Mouse (Mus musculus): ENCODE data around the gene Ccdc73.

The Ccdc73 gene

DNA sequence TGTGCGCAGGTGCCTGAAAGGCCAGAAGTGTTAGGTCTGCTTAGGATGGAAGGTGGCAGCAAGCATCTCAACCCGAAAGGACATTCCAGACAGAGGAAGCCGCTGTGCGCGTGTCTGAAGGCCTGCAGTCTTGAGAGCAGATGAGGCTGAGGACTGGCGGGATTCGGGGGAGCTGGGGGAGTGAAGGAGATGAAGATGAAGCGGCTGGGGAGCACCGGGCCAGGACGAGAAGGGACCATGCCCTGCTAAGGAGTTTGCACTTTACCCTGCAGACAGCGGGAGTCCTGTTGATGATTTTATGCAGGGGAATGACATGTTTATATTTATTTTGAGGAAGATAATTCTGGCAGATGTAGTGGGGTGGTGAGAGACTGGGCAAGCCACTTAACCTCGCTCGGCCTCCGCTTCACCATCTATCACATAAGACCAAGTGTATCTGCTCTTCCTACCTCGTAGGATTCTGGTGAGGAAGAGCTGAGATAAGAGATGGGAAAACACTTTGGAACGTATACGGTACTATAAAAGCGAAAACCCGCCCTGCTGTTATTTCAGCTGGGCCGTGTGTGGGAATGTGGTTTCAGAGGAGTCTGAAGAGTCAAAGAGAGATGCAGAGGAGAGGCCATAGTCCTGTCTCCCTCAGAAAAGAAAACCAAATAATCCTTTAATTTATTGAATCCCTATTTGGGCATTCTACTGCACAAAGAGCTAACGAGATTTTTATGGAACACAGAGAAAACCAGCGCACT, 159.5 kb downstream of the Ccdc73 start:
- no peak for DNase-seq (ENCODE audit: low read depth, low spot score)

DNA sequence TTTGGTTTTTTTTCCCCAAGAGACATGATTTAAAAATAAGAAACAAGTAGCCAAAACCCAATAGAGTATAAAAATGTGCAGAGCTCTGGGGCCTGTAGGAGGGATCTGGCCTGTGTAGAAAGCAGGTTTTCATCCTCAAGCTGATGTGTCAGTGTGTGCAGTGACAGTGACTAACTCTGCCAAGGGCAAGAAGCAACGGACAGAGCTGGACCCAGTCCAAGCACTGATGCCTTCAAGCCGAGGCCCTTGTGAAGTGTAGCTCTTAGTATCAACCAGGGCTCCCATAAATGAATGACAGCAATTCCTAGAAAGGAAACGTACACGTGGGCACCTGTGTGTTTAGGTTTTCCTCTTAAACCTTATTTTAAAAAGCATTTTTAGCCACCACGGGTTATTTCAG, 161.2 kb downstream of the Ccdc73 start:
- no peak for DNase-seq (ENCODE audit: low read depth, low spot score)

DNA sequence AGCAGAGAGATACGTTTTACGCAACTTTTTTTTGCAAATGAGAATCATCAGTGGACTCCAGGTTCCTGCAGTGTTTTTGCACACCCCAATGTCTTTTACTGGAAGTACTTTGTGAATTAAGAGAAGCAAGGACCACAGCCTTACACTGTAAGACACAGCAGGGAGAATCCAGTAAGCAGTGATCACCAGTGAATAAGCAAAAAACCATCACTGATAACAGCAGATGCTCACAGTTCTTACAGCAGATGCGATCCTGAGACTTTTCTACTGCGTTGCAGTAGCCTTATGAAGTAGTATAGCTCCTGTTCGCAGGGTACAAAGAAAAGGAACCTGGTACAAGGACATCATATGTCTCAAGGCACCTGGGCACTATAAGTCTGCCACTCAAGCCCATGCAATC, 162.9 kb downstream of the Ccdc73 start:
- DNase-seq (ENCODE audit: low read depth, low spot score): no peak

DNA sequence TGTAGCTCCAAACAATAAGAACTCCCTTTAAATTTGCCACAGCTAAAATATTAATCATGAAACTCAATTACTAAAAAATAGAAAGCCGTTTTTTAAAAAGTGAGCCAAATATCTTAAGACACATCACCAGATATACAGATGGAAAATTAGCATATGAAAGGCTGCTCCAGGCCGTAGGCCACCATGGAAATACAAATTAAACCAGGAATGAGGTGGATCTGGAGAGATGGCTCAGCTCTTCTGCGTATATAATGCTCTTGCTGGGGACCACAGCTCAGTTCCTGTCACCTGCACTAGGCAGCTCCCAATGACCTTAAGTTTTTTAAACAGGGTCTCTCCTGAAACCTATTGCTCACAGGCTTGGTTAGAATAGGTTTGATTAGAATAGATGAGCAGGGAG, 166.5 kb downstream of the Ccdc73 start:
- no peak for DNase-seq (ENCODE audit: low read depth, low spot score)

DNA sequence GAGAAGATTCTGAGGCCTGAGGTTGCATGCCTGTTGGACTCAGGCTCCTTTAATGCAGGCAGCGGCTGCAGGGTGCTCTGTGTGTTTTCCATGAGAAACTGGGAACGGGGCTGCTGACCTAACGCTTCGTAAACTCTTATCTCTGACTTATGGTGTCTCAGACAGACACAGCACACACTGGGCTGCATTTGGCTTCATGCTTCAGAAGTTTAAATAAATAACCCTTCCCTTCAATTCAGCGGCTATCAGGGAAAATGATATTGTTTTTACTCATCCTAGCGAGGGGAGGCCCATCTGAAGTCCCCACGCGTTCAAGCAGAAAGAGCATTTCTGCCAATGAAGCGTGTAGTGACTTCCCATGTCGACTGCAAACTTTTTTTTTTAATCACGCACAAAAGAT, 168.4 kb downstream of the Ccdc73 start:
- DNase-seq (ENCODE audit: low read depth, low spot score): no peak

DNA sequence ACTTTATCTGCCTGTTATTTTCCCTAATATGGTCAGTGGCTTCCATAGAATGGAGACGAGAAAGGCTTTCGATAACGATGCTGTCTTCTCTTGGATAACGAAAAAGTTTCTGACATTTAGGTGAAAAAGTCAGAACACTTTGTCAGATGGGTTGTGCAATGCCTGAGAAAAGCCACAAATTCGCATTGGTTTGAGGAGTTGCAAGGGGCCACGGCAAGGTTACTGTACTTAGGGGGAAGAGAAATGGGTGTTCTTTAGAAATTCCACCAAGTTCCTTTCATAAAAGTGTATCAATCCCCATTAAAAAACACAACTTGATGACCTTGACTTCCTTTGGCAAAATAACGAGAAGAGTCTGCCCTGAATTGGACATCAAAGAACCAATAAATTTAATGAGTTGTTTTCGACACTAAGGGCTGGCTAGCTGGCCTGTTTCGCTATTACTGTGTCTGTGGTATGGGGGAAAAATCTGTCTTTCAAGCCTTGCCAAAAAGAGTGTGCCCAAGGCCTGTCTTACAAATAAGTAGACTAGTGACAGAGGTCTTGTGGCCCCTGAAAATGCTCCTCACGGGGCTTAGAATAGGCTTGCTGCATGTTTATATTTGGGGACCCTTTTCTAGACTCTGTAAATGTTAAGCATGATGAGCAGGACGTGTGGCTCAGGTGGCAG, 168.9 kb downstream of the Ccdc73 start:
- no peak for DNase-seq (ENCODE audit: low read depth, low spot score)

DNA sequence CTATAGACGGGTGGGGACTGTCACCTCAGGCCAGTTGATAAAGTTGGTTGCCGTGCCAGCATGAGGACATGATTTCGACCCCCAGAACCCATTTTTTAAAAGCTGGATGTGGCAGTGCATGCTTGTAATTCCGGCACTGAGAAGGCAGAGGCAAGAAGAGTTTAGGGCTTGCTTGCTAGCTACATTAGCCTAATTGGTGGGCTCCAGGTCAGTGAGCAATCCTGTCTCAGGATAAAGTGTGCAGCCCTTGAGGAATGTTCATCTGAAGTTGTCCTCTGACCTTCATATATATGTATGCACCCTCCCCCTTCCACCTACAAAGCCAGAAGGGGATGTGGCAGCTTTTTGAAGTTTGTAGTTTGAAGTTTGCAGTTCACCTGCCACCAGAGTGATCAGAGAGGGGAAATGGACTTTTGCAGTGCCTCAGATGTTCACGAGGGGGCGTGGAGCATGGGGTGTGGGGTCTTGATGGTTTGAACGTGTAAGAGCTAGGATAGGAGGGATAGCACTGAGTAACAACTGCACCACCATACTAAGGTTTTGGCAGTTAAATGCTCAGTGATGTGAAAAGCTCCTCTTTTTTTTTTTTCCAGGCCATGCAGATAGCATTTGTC, 170.5 kb downstream of the Ccdc73 start:
- DNase-seq (ENCODE audit: low read depth, low spot score): peak; percentile 40

DNA sequence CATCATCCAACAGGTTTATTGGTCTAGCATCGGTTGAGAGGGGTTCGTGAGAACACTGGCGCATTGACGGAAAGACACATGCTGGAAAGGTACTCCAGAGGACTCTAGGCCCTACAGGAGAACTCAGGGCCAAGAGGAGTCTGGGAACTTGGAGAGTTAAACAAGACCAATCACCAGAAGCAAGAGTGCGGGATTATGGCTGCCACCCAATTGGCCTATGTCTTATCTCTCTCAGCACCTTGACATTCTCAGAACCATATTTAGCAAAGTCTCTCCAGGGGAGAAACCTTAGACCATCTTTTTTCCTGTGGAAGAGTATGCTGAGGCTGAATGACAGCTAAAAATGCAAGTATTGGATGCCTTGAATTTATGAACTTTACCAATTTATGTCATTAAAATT, 171.3 kb downstream of the Ccdc73 start:
- DNase-seq (ENCODE audit: low read depth, low spot score): no peak

DNA sequence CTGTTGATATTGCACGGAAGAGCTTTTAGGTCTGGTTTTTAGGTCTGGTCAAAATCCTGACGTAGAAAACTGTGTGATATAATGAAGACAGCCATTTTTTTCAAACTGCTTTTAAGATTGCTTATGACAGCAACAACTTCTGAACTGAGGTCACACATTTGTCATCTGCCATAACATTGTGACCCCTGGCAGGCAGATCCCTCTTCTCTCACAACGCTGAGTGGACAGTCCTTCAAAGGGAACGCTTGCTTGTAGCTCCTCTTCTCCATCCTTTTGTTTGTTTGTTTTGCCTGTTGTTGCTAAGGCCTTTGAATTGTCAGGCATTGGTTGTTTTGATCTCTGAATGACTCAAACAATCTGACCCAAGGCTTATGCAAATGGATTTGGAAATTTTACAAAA, 173.3 kb downstream of the Ccdc73 start:
- no peak for DNase-seq (ENCODE audit: low read depth, low spot score)

DNA sequence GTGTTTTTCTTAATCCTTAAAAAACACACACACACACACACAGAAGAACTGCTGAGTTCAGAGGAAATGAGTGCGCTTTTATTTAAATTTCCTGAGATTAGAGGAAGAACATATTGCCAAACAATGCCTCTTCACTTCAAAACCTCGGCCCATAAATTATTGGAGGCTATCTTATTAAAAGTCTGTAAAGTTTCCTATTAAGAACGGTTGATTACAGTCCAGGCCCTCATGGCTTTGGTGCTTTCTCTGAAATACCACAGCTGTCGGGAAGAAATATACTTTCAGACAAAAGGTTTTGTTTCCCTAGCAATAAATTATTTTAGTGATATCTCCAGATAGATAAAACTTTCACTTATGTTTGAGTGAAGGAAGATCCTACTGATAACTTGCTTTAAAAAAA, 175.5 kb downstream of the Ccdc73 start:
- no peak for DNase-seq (ENCODE audit: low read depth, low spot score)

DNA sequence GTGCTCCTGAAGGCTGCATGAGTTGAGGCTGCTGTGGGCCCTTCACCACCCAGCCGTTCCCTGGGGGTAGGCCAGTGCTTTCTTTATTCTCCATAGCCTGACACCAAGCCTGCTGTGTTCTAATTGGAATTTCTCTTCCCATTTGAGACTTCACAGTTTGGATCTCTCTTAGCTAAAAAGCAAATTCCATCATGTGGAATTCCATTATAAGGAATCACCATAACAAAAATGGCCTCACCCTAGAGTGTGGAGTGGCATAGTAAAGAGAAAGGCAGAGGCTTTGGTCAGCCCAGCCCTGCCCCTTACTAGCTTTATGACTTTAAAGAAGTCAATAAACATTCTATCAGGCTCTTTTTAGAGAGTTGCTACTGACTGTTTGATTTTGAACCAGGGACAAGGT, 180.7 kb downstream of the Ccdc73 start:
- peak; percentile 45 for DNase-seq (ENCODE audit: low read depth, low spot score)

DNA sequence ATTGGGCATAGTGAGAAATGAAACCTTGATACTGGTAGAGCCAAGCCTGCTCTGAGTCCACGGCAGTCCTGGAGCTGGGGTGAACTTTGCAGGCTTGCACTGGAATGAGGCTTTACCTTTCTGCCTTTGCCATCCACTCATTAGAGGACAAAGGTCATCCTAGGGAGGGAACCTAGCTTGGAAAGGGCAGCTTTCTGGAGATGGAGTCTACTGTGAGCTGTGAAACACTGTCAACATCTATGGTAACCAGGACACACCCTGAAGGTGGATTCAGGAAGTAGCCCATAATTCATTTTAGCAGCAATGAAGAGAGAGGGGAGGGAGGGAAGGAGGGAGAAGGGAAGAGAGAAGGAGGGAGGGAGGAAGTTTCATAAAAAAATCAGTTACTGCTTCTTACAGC, 187.9 kb downstream of the Ccdc73 start:
- DNase-seq (ENCODE audit: low read depth, low spot score): no peak

DNA sequence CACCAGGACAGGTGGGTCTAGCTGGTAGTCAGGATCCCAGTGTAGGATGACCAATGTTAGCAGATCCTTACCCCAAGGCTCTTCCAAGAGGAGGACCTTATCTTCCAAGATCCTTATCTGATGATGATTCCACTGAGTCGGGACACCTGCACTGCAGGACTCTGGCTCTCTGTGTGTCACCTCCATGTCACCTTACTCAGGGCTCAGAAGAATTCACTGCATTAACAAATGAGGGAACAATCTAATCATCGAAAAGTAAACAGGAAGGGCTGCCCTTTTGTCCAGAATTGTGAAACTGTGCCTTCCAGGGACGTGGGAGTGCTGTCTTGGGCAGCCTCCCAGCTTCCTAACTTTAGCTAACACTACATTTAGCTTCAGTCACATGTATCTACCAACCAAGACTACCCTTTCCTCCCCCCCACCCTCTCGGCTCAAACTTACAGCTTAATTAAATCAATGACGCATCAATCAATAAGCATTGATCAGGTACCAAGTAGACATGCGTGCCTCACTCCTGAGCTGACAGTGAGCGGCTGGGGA, 191.0 kb downstream of the Ccdc73 start:
- no peak for DNase-seq (ENCODE audit: low read depth, low spot score)

DNA sequence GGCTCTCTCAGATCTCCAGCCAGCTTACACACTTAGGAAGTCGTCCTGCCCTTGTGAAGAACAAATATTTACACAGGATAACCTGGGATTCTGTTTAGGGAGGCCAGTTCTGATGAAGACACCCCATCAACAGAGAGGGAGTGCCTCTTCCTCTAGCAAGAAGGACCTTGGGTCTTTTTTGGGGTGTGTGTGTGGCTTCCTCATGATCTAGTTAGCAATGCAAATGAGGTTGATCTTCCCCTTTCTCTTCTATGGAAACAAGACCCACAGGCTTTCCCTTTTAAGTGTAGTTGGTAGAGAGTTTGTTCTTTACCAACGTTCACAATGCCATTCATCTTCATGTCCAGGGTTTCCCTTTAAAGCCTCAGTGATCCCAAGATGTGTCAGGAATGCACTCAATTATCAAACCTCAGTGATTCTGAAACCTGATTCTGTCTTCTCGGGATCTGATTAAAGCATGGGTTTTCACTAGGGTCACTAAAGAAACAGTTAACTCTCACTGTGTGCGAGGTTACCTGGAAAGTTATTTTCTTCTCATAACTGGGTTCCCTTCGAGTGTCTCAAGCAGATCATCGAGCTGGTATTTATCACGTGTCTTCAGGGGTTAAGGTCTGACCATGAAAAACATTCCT, 195.3 kb downstream of the Ccdc73 start:
- no peak for DNase-seq (ENCODE audit: low read depth, low spot score)
